Mouse (Mus musculus): ENCODE results near the gene Svs1.
"Not testable (repeated sequence)": the region's sequence is repeated elsewhere in the genome, so short reads cannot be mapped to it uniquely, and the experiment has no call there.

Gene Svs1

DNA sequence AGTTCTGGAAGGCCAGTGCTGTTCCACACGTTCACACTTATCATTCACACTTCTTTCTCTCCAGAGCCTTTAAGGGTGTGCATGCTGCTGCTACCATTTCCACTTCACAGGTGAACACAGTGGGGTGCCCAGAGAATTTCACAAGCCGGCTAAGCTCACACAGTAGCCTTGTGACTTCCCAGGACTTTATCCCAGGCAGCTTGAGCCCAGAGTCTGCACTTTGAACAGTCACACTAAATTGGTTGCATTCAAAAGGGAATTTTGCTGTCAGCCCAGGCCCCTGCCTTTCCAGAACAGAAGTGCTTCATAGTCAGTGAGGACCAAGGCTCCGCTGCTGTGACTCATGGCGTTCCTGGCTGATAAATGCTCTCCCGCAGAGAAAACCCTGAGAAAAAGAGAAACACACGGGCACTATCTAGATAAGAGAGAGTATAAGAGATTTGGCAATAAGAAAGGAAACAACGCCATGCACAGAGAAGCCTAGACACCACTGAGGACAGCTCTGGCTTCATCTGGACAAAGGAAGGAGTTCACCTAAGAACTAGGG is at the start of gene Svs1:
Svs1 (plus strand) TSS at position 418 of the 547 bp plus-strand sequence.
- DNase-seq, result no peak

- no peak for DNase-seq
Measured at GRCm38 (mm10) chr6:48949596-48949995, 37.1 kb upstream of the Svs1 start.

DNA sequence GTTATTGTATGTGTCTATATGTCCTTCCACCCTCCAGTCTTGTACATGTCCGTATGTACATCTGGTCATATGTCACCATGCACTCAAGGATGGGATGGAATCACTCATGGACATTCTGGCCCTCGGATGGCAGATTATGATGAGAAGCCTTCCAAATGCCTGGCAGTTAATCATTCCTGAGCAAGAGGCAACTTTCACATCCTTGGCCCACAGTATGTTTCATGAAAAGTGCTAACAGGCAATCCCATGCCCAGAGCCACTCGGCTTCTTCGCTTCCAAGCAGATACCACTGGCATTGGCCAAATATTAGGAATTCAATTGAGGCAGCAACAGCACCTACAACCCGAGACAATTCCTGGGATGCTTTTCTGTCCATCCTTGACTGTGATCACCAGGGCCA is 36.0 kb upstream of the Svs1 start:
- no peak for DNase-seq

- no peak for DNase-seq
Measured at GRCm38 (mm10) chr6:48951630-48952029, 35.0 kb upstream of the Svs1 start.

DNA sequence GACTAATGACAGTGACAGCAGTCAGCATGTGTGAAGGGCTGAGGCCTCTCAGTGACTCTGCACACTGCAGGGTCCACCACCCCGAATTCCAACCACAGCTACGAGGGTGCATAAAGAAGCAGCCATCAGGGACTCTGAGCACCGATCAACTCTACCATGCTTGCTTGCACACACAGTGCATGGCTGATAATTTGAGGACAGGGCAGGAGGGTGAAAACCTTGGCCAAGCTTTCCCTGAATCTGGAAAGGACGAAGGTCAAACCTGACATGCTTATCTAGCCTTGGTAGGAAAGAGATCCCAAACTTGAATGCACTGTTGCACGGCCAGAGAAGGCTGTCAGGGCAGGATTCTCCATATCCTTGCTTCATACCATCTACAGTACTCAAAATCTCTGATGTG is 33.4 kb upstream of the Svs1 start:
- no peak for DNase-seq

DNA sequence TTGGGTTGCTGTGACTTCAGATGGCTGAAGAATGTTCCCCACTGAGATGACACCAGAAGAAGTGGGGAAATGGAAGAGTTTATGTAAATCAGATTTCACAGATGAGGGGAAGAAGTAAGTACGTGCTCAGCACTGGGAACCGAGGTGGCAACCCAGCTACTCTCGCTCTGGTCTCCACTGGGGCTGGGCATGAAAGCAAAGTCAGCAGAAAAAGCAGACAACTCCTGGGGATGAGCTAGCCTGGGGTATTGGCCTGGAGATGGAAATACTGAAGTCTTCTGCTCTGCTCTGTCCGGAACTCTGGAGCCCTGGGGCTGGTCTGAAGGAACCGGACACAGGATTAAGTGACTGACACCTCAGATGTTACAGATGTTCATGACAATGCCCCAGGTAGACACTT is 32.5 kb upstream of the Svs1 start:
- no peak for DNase-seq

DNA sequence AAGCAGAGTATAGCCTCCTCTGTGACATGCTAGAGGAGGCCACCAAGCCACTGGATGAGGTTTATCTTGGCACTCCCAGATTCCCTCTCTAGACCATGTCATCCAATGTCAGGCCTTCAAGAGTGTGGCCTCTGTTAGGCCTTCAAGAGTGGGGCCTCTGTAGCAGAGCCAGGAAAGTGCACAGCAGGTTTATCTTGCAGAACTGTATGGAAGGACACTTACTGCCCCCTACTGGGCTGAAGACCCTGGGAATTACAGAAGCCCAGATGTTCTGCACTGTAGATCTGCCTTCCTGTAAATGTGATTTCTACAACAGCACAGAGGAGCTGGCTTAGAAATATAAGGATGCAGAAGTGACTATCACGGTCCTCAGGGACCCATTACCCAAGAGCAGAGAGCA is 31.7 kb upstream of the Svs1 start:
- peak; percentile 9 for DNase-seq

GRCm38 (mm10) chr6:48956785-48957184 is 29.9 kb upstream of the Svs1 start:
- DNase-seq, result no peak

GRCm38 (mm10) chr6:48958053-48958452 is 28.6 kb upstream of the Svs1 start:
- no peak for DNase-seq

DNA sequence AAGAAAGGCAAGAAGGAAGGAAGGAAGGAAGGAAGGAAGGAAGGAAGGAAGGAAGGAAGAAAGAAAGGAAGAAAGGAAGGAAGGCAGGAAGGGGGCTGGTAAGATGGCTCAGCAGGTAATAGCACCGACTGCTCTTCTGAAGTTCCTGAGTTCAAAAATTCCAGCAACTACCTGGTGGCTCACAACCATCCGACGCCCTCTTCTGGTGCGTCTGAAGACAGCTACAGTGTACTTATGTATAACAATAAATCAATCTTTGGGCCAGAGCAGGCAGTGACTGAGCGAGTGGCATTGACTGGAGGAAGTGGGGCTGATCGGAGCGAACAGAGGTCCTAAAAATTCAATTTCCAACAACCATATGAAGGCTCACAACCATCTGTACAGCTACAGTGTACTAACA is 27.5 kb upstream of the Svs1 start:
- DNase-seq, result not testable (repeated sequence)

- DNase-seq, result not testable (repeated sequence)
Measured at GRCm38 (mm10) chr6:48966696-48967095, 20.0 kb upstream of the Svs1 start.

- DNase-seq, result no peak
Measured at GRCm38 (mm10) chr6:48967868-48968267, 18.8 kb upstream of the Svs1 start.

DNA sequence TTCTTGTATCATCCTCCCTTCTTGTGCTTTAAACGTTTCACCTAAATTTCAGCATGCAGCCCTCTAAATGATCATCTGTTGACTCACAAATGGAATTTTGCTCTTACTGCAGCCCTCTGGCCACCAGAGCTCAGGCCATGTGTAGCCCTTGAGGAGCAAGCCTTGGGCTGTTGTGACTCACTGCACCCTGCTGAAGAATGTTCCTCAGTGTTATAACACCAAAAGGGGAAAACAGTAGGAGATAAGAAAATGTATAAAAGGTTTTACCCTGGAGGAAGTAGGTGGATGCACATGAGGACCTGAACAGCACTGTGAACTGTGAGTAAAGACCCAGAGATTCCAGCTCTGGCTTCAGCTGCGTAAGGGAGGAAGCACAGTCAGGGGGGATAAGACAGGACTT is 12.0 kb upstream of the Svs1 start, which contains the start of gene Doxl2:
Doxl2 (plus strand) TSS at position 301 of the 400 bp plus-strand sequence.
- no peak for DNase-seq

DNA sequence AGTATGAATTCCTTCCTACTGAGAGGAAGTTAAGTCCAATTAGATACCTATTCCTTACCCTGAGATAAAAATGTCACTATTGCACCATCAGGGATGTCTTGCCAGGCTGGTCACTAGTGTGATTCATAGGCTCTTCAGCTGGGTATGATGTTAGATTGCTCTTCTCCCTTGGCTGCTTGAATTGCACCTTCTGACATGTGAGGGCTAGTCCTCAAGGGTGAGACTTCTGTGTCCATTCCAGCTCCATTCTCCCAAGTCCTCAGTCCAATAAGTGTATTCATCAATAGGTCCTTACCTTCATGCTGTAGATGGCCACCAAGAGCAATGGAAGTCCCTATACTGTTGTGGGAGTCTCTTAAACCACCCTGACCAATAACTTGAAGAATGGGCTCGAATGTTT is 7.0 kb upstream of the Svs1 start:
- no peak for DNase-seq

GRCm38 (mm10) chr6:48982305-48982704 is 4.4 kb upstream of the Svs1 start:
- peak; percentile 37 for DNase-seq

DNA sequence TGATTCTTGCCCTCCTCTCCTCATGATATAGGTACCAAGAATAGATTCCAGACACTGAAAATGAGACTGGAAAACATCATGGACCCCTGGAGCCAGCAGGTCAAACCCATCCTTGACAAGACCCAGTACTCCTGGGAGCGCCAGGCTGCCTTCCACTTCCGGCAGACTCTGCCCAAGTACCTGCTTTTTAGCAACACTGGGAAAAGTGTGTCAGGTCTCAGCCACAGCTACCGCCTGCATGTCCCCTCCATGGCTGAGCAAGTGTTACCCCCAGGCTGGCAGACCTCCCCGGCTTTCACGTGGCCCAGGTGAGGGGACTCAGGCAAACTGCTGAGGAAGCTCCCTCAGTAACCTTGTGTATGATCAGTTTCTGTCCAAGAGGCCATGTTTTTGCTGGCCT is 3.3 kb downstream of the Svs1 start:
- no peak for DNase-seq

DNA sequence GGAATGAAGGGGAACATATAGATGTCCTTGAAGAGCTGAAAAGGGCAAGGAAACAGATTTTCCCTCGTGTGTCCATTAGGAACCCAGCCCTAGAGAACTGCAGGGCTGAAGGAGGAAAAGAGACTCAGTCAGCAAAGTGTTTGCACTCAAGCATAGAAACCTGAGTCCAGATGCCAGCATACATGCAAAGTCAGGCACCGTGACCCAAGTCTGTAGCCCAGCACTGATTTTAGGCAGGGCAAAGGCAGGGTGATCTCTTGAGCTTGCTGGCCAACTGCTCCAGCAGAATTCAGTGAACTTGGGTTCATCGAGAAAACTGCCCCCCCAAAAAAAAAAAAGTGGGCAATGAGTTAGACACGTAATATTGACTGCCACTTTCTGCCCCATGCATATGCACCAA is 5.3 kb downstream of the Svs1 start:
- no peak for DNase-seq

GRCm38 (mm10) chr6:48998186-48998585 is 11.5 kb downstream of the Svs1 start:
- DNase-seq, result no peak

DNA sequence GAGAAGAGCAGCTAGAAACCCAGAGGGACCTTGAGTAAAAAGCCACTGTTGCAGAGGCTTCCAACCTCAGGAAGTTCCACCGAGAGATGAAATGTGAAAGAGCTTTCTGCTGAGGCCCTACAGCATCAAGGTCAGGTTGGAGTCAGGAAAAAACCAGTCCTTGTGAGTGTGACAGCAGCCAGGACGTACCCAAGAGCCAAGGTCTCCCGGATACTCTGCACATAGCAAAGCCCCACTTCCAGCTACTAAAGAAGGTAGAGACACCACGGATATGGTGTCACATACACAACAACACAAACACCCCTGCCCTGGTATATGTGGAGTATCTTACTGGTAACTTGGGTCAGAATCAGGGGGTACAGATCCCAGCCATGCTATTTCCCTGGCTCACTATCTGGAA is 12.1 kb downstream of the Svs1 start:
- DNase-seq, result no peak

GRCm38 (mm10) chr6:49003381-49003780 is 16.7 kb downstream of the Svs1 start:
- DNase-seq, result no peak

- peak; percentile 34 for DNase-seq
Measured at GRCm38 (mm10) chr6:49007981-49008380, 21.3 kb downstream of the Svs1 start.

GRCm38 (mm10) chr6:49008420-49009160 is 21.9 kb downstream of the Svs1 start:
- no peak for DNase-seq

GRCm38 (mm10) chr6:49009161-49009555 is 22.5 kb downstream of the Svs1 start:
- no peak for DNase-seq

DNA sequence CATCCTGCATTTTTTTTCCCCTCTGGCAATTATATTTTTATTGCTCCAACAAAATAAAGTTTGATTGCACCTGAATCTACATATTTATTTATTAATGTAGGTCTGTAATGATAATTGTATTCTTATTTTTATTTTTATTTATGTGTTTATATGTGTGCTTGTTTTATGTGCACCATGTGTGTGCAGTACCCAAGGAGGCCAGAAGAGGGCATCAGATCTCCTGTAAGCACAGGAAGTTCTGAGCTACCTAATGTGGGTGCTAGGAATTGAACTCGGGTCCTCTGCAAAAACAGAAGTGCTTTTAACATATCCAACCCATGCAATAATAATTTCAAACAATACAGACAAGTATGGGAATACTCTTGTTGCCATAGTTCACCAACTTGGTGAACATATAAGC is 23.0 kb downstream of the Svs1 start:
- DNase-seq, result no peak

GRCm38 (mm10) chr6:49011191-49011590 is 24.5 kb downstream of the Svs1 start:
- no peak for DNase-seq

Measured in layer of hippocampus, adult 9-11 months (tissue).